Mouse (Mus musculus): ENCODE results near the gene Nhp2. TPM values are rescaled to one million over a fixed set of nuclear protein-coding genes. Genes with fewer than 3 reads are reported as not detected.
"Not testable (repeated sequence)": the region's sequence is repeated elsewhere in the genome, so short reads cannot be mapped to it uniquely, and the experiment has no call there.

The Nhp2 gene
- total and polyA plus RNA-seq, 2 experiments from 2014 or later, result 43.9 to 105 TPM

- ATAC-seq, result no peak; the same call in 1 of the 2 replicates
- H3K4me2 ChIP-seq (ENCODE audit: low read depth, low read length), result no peak overlapping the region
- no peak overlapping the region for H3K27ac ChIP-seq
- no peaks in the 10 kb centered on the region for H3K9me3 ChIP-seq (ENCODE audit: low read length)
- no peak for DNase-seq (ENCODE audit: low spot score)
- H3K36me3 ChIP-seq (ENCODE audit: insufficient read depth, low read length), result no peaks in the 10 kb centered on the region
- WGBS, result 81% methylated on average over 8 of the region's 8 CpGs
- no peak overlapping the region for H3K4me3 ChIP-seq (ENCODE audit: low read length)
- H3K27me3 ChIP-seq (ENCODE audit: insufficient read depth, low read length), result no peaks in the 10 kb centered on the region; the same call in 1 of the 2 replicates
- TF ChIP-seq CTCF (IDR thresholded peaks at IDR 0.05; ENCODE audit: low read depth), result no peak
- H3K9ac ChIP-seq (replicated peaks; ENCODE audit: low read length), result no peak overlapping the region
- no peaks in the 10 kb centered on the region for H3K4me1 ChIP-seq (ENCODE audit: insufficient read depth, low read length)
These were observed 5.3 kb upstream of the Nhp2 start for GRCm38 (mm10) chr11:51614256-51614655.

- no peaks in the 10 kb centered on the region for H3K9me3 ChIP-seq (ENCODE audit: low read length)
- no peak for TF ChIP-seq CTCF (IDR thresholded peaks at IDR 0.05; ENCODE audit: low read depth)
- ATAC-seq (no peak), DNase-seq (ENCODE audit: low spot score) (no peak)
- H3K9ac ChIP-seq (replicated peaks; ENCODE audit: low read length), result peak overlapping the region; percentile 43; the same call in 1 of the 2 replicates
- 48% methylated on average over 7 of the region's 7 CpGs for WGBS
- no peaks in the 10 kb centered on the region for H3K36me3 ChIP-seq (ENCODE audit: insufficient read depth, low read length)
- H3K4me1 ChIP-seq (ENCODE audit: insufficient read depth, low read length), result no peaks in the 10 kb centered on the region
- H3K4me3 ChIP-seq (ENCODE audit: low read length), result peak overlapping the region; percentile 31
- H3K27me3 ChIP-seq (ENCODE audit: insufficient read depth, low read length), result no peaks in the 10 kb centered on the region; the same call in 1 of the 2 replicates
- H3K4me2 ChIP-seq (ENCODE audit: low read depth, low read length), result peak overlapping the region; percentile 63
- peak overlapping the region; percentile 54; the same call in 1 of the 2 replicates for H3K27ac ChIP-seq
These were observed 4.4 kb upstream of the Nhp2 start for GRCm38 (mm10) chr11:51615129-51615528.

- no peaks in the 10 kb centered on the region for H3K36me3 ChIP-seq (ENCODE audit: insufficient read depth, low read length)
- DNase-seq (ENCODE audit: low spot score), result peak; percentile 57
- ATAC-seq, result no peak
- no peaks in the 10 kb centered on the region; the same call in 1 of the 2 replicates for H3K27me3 ChIP-seq (ENCODE audit: insufficient read depth, low read length)
- peak overlapping the region; percentile 63 for H3K4me2 ChIP-seq (ENCODE audit: low read depth, low read length)
- peak overlapping the region; percentile 54; the same call in 1 of the 2 replicates for H3K27ac ChIP-seq
- H3K4me1 ChIP-seq (ENCODE audit: insufficient read depth, low read length), result no peaks in the 10 kb centered on the region; the same call in 1 of the 2 replicates
- WGBS, result 6% methylated on average over 14 of the region's 14 CpGs
- H3K4me3 ChIP-seq (ENCODE audit: low read length), result peak overlapping the region; percentile 31
- no peak for TF ChIP-seq CTCF (IDR thresholded peaks at IDR 0.05; ENCODE audit: low read depth)
- H3K9me3 ChIP-seq (ENCODE audit: low read length), result no peaks in the 10 kb centered on the region
- peak overlapping the region; percentile 43; the same call in 1 of the 2 replicates for H3K9ac ChIP-seq (replicated peaks; ENCODE audit: low read length)
These were observed 3.9 kb upstream of the Nhp2 start for GRCm38 (mm10) chr11:51615601-51616000.

GRCm38 (mm10) chr11:51616113-51616512 lies 3.4 kb upstream of the Nhp2 start:
- H3K9ac ChIP-seq (replicated peaks; ENCODE audit: low read length); H3K27me3 ChIP-seq (ENCODE audit: insufficient read depth, low read length); H3K4me1 ChIP-seq (ENCODE audit: insufficient read depth, low read length); DNase-seq (ENCODE audit: low spot score); H3K36me3 ChIP-seq (ENCODE audit: insufficient read depth, low read length); ATAC-seq; H3K27ac ChIP-seq; H3K9me3 ChIP-seq (ENCODE audit: low read length): not testable (repeated sequence)
- Histone ChIP-seq H3K4me3 (ENCODE audit: low read length) (peak overlapping the region; percentile 31; the same call in 1 of the 2 replicates), H3K4me2 (ENCODE audit: low read depth, low read length) (peak overlapping the region; percentile 63)
- WGBS, result 95% methylated on average over 7 of the region's 7 CpGs

- H3K36me3 ChIP-seq (ENCODE audit: insufficient read depth, low read length), result 0 out of 2 replicates have a peak, but pooled peaks cover 7% of the 10 kb centered on the region
- H3K4me3 ChIP-seq (ENCODE audit: low read length), result no peak overlapping the region
- no peak for ATAC-seq
- peak; percentile 83 for DNase-seq (ENCODE audit: low spot score)
- no peaks in the 10 kb centered on the region; the same call in 1 of the 2 replicates for H3K4me1 ChIP-seq (ENCODE audit: insufficient read depth, low read length)
- peak; percentile 86 for TF ChIP-seq CTCF (IDR thresholded peaks at IDR 0.05; ENCODE audit: low read depth)
- H3K9ac ChIP-seq (replicated peaks; ENCODE audit: low read length), result no peak overlapping the region
- no peaks in the 10 kb centered on the region; the same call in 1 of the 2 replicates for H3K27me3 ChIP-seq (ENCODE audit: insufficient read depth, low read length)
- no peak overlapping the region for H3K27ac ChIP-seq
- H3K9me3 ChIP-seq (ENCODE audit: low read length), result no peaks in the 10 kb centered on the region
- no peak overlapping the region for H3K4me2 ChIP-seq (ENCODE audit: low read depth, low read length)
- 3% methylated on average over 4 of the region's 4 CpGs for WGBS
These were observed 1.8 kb upstream of the Nhp2 start for GRCm38 (mm10) chr11:51617693-51618092.

GRCm38 (mm10) chr11:51618894-51619408 lies 584 bp upstream of the Nhp2 start:
- Histone ChIP-seq H3K27me3 (ENCODE audit: insufficient read depth, low read length) (no peaks in the 10 kb centered on the region; the same call in 1 of the 2 replicates), H3K9ac (replicated peaks; ENCODE audit: low read length) (no peak overlapping the region), H3K9me3 (ENCODE audit: low read length) (no peaks in the 10 kb centered on the region), H3K4me3 (ENCODE audit: low read length) (peak overlapping the region; percentile 80), H3K4me1 (ENCODE audit: insufficient read depth, low read length) (no peaks in the 10 kb centered on the region; the same call in 1 of the 2 replicates), H3K27ac (no peak overlapping the region), H3K36me3 (ENCODE audit: insufficient read depth, low read length) (peaks cover 20% of the 10 kb centered on the region), H3K4me2 (ENCODE audit: low read depth, low read length) (peak overlapping the region; percentile 79)
- DNase-seq (ENCODE audit: low spot score) (no peak), ATAC-seq (no peak; the same call in 1 of the 2 replicates)
- TF ChIP-seq CTCF (IDR thresholded peaks at IDR 0.05; ENCODE audit: low read depth), result no peak
- WGBS, result 54% methylated on average over 8 of the region's 8 CpGs

- peaks cover 29% of the 10 kb centered on the region for H3K36me3 ChIP-seq (ENCODE audit: insufficient read depth, low read length)
- no peak for TF ChIP-seq CTCF (IDR thresholded peaks at IDR 0.05; ENCODE audit: low read depth)
- H3K27ac ChIP-seq, result peak overlapping the region; percentile 57; the same call in 1 of the 2 replicates
- H3K4me1 ChIP-seq (ENCODE audit: insufficient read depth, low read length), result no peaks in the 10 kb centered on the region; the same call in 1 of the 2 replicates
- H3K4me3 ChIP-seq (ENCODE audit: low read length), result peak overlapping the region; percentile 80
- ATAC-seq (no peak), DNase-seq (ENCODE audit: low spot score) (no peak)
- H3K4me2 ChIP-seq (ENCODE audit: low read depth, low read length), result peak overlapping the region; percentile 79
- H3K27me3 ChIP-seq (ENCODE audit: insufficient read depth, low read length), result no peaks in the 10 kb centered on the region
- peak overlapping the region; percentile 61 for H3K9ac ChIP-seq (replicated peaks; ENCODE audit: low read length)
- WGBS, result 3% methylated on average over 11 of the region's 11 CpGs
- no peaks in the 10 kb centered on the region for H3K9me3 ChIP-seq (ENCODE audit: low read length)
These were observed 549 bp downstream of the Nhp2 start for GRCm38 (mm10) chr11:51620084-51620483.
